Mouse (Mus musculus) heart, embryonic 11.5 days (tissue): ENCODE results near the gene Lrp4. TPM values are rescaled to one million over a fixed set of nuclear protein-coding genes. Genes with fewer than 3 reads are reported as not detected.
A peak's percentile ranks its signal among the peaks of the same experiment; 100 is the strongest.

ENCODE experiments used
- ATAC-seq: fragments of 200-750 bp; cut with Nextera tagmentation; replicated peaks from 2 replicates; pipeline ENCODE4 v1.8.0; 2017; ENCODE audit warnings: moderate library complexity; ENCODE audit not compliant: insufficient number of reproducible peaks, low FRiP score, low TSS enrichment
- H3K27ac ChIP-seq: fragments of 300-500 bp; sonication (generic); 2 replicates; pipeline ENCODE4 v1.5.1; 2014; ENCODE audit warnings: mild to moderate bottlenecking, low read depth, low read length
- H3K27me3 ChIP-seq: fragments of 300-500 bp; sonication (generic); 2 replicates; pipeline ENCODE4 v1.6.1; 2014; ENCODE audit warnings: mild to moderate bottlenecking, low read length, mixed read lengths; ENCODE audit not compliant: control insufficient read depth, insufficient read depth
- H3K36me3 ChIP-seq: fragments of 300-500 bp; sonication (generic); 2 replicates; pipeline ENCODE4 v1.6.1; 2014; ENCODE audit warnings: mild to moderate bottlenecking, low read length, moderate library complexity, mixed read lengths; ENCODE audit not compliant: control insufficient read depth, insufficient read depth
- H3K4me1 ChIP-seq: fragments of 300-500 bp; sonication (generic); 2 replicates; pipeline ENCODE4 v1.6.1; 2014; ENCODE audit warnings: low read length; ENCODE audit not compliant: control insufficient read depth, insufficient read depth
- H3K4me2 ChIP-seq: fragments of 300-500 bp; sonication (generic); 2 replicates; pipeline ENCODE4 v1.6.1; 2014; ENCODE audit warnings: mild to moderate bottlenecking, moderate library complexity
- H3K4me3 ChIP-seq: fragments of 300-500 bp; sonication (generic); 2 replicates; pipeline ENCODE4 v1.5.1; 2014; ENCODE audit warnings: low read depth, low read length
- H3K9ac ChIP-seq: fragments of 300-500 bp; sonication (generic); 2 replicates; pipeline ENCODE4 v1.6.1; 2014; ENCODE audit warnings: mild to moderate bottlenecking, low read depth, low read length, moderate library complexity
- H3K9me3 ChIP-seq: fragments of 300-500 bp; sonication (generic); replicated peaks from 2 replicates; pipeline ENCODE4 v1.6.1; 2016; ENCODE audit warnings: low read length; ENCODE audit not compliant: control insufficient read depth
- WGBS: fragments of 180-500 bp; shearing (Covaris S2); extraction: QIAGEN DNeasy Blood & Tissue Kit; methylation state at CpG from one replicate; pipeline ENCODE4 v1.1.7; 2014; ENCODE audit not compliant: insufficient replicate concordance; 5-methylcytosine and 5-hydroxymethylcytosine counted together
- polyA plus RNA-seq: library from polyadenylated mRNA; unstranded; fragments of >200 nt; fragmentation: Nextera tagmentation; extraction: Ambion mirVana; gene quantifications from 2 replicates; pipeline ENCODE4 v1.2.1, GENCODE M21; 2014

Lrp4 gene
- polyA plus RNA-seq, 1 experiment from 2014 or later, result 3.8 TPM

DNA sequence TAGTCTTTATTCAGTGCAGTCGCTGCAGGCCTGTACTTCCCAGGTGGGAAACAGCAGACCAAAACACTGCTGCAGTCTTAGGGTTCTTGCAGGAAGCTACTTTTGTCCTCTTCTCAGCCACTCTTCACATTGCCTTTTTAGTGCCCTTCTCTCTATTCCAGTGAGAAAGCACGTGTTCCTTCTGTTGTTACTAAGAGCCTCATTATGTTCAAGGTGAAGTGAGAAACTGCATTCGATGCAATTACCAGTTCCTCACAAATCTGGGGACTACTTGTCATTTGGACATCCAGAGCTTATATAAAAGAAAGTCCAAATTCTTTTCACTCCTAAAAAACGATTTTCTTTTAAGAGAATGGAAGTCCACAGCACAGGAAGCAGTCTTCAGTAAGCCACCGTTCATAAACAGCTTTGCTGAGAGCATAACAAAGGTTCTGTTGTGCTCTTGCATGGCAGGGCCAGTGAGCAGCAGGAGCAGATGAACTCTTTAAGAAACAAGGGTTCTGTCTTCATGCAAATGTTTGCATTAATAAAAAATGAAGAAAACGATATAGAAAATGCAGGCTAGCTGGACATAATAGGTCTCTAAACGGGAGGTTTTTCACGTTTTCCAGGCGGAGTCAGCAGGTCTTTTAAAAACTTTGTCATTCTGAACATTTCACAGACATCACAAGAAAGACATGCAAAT lies 27.3 kb upstream of the Lrp4 start:
- Histone ChIP-seq H3K9me3 (no peaks in the 10 kb centered on the region), H3K4me1 (peaks cover 18% of the 10 kb centered on the region), H3K36me3 (no peaks in the 10 kb centered on the region), H3K9ac (no peak overlapping the region), H3K27me3 (no peaks in the 10 kb centered on the region), H3K4me3 (no peak overlapping the region), H3K4me2 (peak overlapping the region; percentile 29; the same call in 1 of the 2 replicates), H3K27ac (no peak overlapping the region)
- 41% methylated on average over 9 of the region's 9 CpGs for WGBS
- no peak for ATAC-seq

DNA sequence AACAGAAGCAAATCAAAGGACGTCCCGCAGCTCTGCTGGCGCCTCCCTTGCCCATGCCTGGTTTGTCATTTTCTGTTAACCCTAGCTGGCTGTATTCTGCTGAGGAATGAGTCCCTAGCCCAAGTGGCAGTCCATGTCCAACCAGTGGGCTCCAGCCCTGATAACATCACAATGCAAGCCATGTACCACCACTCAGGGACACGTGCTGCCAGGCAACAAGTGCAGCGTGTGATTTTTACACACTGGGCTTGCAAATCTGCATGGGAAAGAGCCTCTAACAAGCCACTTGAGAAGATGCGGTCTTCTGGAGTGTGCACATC lies 26.8 kb upstream of the Lrp4 start:
- H3K27ac ChIP-seq, result no peak overlapping the region
- H3K9me3 ChIP-seq, result no peaks in the 10 kb centered on the region
- peak overlapping the region; percentile 29; the same call in 1 of the 2 replicates for H3K4me2 ChIP-seq
- no peak overlapping the region for H3K4me3 ChIP-seq
- no peaks in the 10 kb centered on the region for H3K36me3 ChIP-seq
- no peak overlapping the region for H3K9ac ChIP-seq
- H3K4me1 ChIP-seq, result peaks cover 18% of the 10 kb centered on the region
- 38% methylated on average over 6 of the region's 6 CpGs for WGBS
- H3K27me3 ChIP-seq, result no peaks in the 10 kb centered on the region
- no peak for ATAC-seq

DNA sequence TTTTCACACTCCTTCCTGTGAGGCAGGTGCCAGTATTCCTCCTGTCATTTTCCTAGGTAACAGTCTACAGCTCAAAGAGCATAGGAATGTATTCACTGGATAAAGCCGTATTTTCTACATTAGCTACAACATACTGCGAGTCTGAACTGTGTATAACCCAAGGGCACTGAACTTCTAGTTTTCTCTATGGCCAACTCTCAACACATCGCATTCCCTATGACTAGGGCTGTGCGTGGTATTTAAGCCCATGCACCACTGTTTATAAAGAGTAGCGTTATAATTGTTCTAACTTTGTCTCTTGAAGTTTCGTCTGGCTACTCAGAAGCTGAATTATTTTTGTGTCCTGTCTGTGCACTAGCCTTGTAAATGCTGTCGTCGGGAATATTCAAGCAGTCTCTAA lies 20.6 kb upstream of the Lrp4 start:
- WGBS, result 85% methylated on average over 8 of the region's 8 CpGs

GRCm38 (mm10) chr2:91437116-91437815 lies 20.0 kb upstream of the Lrp4 start:
- no peak for ATAC-seq
- no peak overlapping the region for H3K4me3 ChIP-seq
- peaks cover 10% of the 10 kb centered on the region; the same call in 1 of the 2 replicates for H3K4me1 ChIP-seq
- no peaks in the 10 kb centered on the region for H3K27me3 ChIP-seq
- no peaks in the 10 kb centered on the region for H3K36me3 ChIP-seq
- H3K9me3 ChIP-seq, result no peaks in the 10 kb centered on the region
- WGBS, result 72% methylated on average over 5 of the region's 5 CpGs
- no peak overlapping the region for H3K4me2 ChIP-seq
- H3K9ac ChIP-seq, result no peak overlapping the region
- H3K27ac ChIP-seq, result peak overlapping the region; percentile 50

More for the DNA sequence above, 20.6 kb upstream of the Lrp4 start:
- Histone ChIP-seq H3K9ac (no peak overlapping the region), H3K27ac (peak overlapping the region; percentile 50; the same call in 1 of the 2 replicates), H3K27me3 (no peaks in the 10 kb centered on the region), H3K4me2 (no peak overlapping the region), H3K4me3 (no peak overlapping the region), H3K9me3 (no peaks in the 10 kb centered on the region), H3K36me3 (no peaks in the 10 kb centered on the region), H3K4me1 (peaks cover 10% of the 10 kb centered on the region; the same call in 1 of the 2 replicates)
- no peak for ATAC-seq

DNA sequence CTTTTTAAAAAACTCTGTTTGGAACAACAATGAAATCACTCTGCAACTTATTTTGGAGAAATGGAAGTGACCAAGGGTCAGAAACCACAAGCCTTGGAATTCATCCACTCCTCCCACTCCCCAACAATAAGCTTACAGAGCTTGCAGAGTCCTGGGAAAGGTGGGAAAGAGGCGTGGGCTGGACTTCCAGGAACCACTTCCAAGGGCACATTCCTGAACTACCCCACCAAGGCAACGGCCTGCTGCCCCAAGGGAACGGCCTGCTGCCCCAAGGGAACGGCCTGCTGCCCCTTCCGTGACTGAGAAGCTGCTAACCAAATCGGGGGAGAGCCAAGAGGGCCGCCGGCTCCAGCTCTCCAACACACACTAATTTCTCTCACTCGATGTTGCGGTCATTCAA lies 18.0 kb upstream of the Lrp4 start:
- no peak for ATAC-seq
- no peaks in the 10 kb centered on the region for H3K27me3 ChIP-seq
- no peak overlapping the region for H3K9ac ChIP-seq
- H3K9me3 ChIP-seq, result no peaks in the 10 kb centered on the region
- peaks cover 10% of the 10 kb centered on the region; the same call in 1 of the 2 replicates for H3K4me1 ChIP-seq
- no peaks in the 10 kb centered on the region for H3K36me3 ChIP-seq
- H3K4me3 ChIP-seq, result no peak overlapping the region
- no peak overlapping the region for H3K4me2 ChIP-seq
- H3K27ac ChIP-seq, result no peak overlapping the region
- 77% methylated on average over 10 of the region's 10 CpGs for WGBS

- H3K4me3 ChIP-seq, result no peak overlapping the region
- no peaks in the 10 kb centered on the region for H3K36me3 ChIP-seq
- no peak overlapping the region for H3K4me2 ChIP-seq
- H3K9me3 ChIP-seq, result no peaks in the 10 kb centered on the region
- no peaks in the 10 kb centered on the region for H3K27me3 ChIP-seq
- 77% methylated on average over 1 of the region's 1 CpGs for WGBS
- H3K9ac ChIP-seq, result no peak overlapping the region
- no peak overlapping the region for H3K27ac ChIP-seq
- ATAC-seq, result no peak
- peaks cover 10% of the 10 kb centered on the region; the same call in 1 of the 2 replicates for H3K4me1 ChIP-seq
Observed at GRCm38 (mm10) chr2:91439876-91440275, 17.4 kb upstream of the Lrp4 start.

DNA sequence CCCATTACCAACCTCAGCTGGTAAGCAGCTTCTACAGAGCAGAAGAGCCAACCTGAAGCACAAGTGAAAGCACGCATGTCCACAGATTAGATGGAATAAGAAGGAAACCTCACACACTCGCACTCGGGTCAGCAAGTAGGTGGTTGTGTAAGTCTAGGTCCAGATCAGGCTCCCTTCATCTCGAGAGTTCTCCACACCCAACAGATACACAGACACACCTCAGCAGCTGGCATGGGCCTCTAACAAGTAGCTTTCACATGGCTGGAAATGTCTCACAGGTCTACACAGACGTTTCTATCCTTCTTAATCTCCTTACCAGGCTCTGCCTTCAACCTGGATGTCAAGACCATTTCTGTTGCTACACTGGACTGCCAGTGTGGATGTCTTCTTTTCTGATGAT lies 16.6 kb upstream of the Lrp4 start:
- H3K4me1 ChIP-seq, result peaks cover 10% of the 10 kb centered on the region; the same call in 1 of the 2 replicates
- H3K9me3 ChIP-seq, result no peaks in the 10 kb centered on the region
- H3K9ac ChIP-seq, result no peak overlapping the region
- no peaks in the 10 kb centered on the region for H3K36me3 ChIP-seq
- no peak for ATAC-seq
- 83% methylated on average over 5 of the region's 5 CpGs for WGBS
- no peaks in the 10 kb centered on the region for H3K27me3 ChIP-seq
- H3K4me2 ChIP-seq, result no peak overlapping the region
- no peak overlapping the region for H3K27ac ChIP-seq
- no peak overlapping the region for H3K4me3 ChIP-seq

GRCm38 (mm10) chr2:91441715-91442114 lies 15.6 kb upstream of the Lrp4 start:
- peaks cover 9% of the 10 kb centered on the region; the same call in 1 of the 2 replicates for H3K4me1 ChIP-seq
- no peaks in the 10 kb centered on the region for H3K36me3 ChIP-seq
- H3K27ac ChIP-seq, result no peak overlapping the region
- no peak overlapping the region for H3K4me3 ChIP-seq
- 54% methylated on average over 2 of the region's 2 CpGs for WGBS
- no peak overlapping the region for H3K4me2 ChIP-seq
- no peak for ATAC-seq
- no peaks in the 10 kb centered on the region for H3K27me3 ChIP-seq
- no peaks in the 10 kb centered on the region for H3K9me3 ChIP-seq
- H3K9ac ChIP-seq, result no peak overlapping the region
